Mouse (Mus musculus) small intestine, adult 2 months (tissue): Measurements from ENCODE around the gene Mrpl14. TPM values are rescaled to one million over a fixed set of nuclear protein-coding genes. Genes with fewer than 3 reads are reported as not detected.
A peak's percentile ranks its signal among the peaks of the same experiment; 100 is the strongest.

Experiments used
- H3K27ac ChIP-seq: fragments of 200-500 bp; 2 replicates; pipeline ENCODE4 v1.5.1; 2012; ENCODE audit warnings: low read depth, low read length, control low read depth, inconsistent platforms; ENCODE audit not compliant: insufficient read depth
- H3K27me3 ChIP-seq: fragments of 200-500 bp; 2 replicates; pipeline ENCODE4 v1.6.1; 2012; ENCODE audit warnings: mild to moderate bottlenecking, moderate library complexity, low read length, inconsistent platforms; ENCODE audit not compliant: control insufficient read depth, insufficient read depth
- H3K36me3 ChIP-seq: fragments of 200-500 bp; 2 replicates; pipeline ENCODE4 v1.6.1; 2012; ENCODE audit warnings: mild to moderate bottlenecking, low read length, control low read depth, inconsistent platforms; ENCODE audit not compliant: control insufficient read depth, insufficient read depth
- H3K4me1 ChIP-seq: fragments of 200-500 bp; 2 replicates; pipeline ENCODE4 v1.6.1; 2012; ENCODE audit warnings: low read length, inconsistent platforms, mixed read lengths; ENCODE audit not compliant: control insufficient read depth, insufficient read depth, insufficient read length
- H3K4me3 ChIP-seq: fragments of 200-500 bp; 2 replicates; pipeline ENCODE4 v1.5.1; 2012; ENCODE audit warnings: low read depth, mild to moderate bottlenecking, control low read depth, inconsistent platforms, low read length, moderate library complexity
- CTCF ChIP-seq: fragments of 200-500 bp; IDR thresholded peaks from 2 replicates; pipeline ENCODE4 v1.5.1; 2012; ENCODE audit warnings: low read depth, mild to moderate bottlenecking, control low read depth, inconsistent platforms, low read length, moderate library complexity, mixed read lengths; ENCODE audit not compliant: insufficient replicate concordance, insufficient read length; ENCODE audit errors: extremely low read depth
- POLR2A ChIP-seq: fragments of 200-500 bp; IDR thresholded peaks from 2 replicates; pipeline ENCODE4 v1.6.1; 2012; ENCODE audit warnings: low read depth, mild to moderate bottlenecking, control low read depth, inconsistent platforms, low read length, moderate library complexity
- WGBS: fragments of 180-500 bp; shearing (Covaris S2); methylation state at CpG from one replicate; pipeline ENCODE4 v1.1.7; 2018; 5-methylcytosine and 5-hydroxymethylcytosine counted together
- polyA plus RNA-seq: library from polyadenylated mRNA; depleted of rRNA; stranded (reverse); fragments of >200 nt; gene quantifications from 2 replicates; pipeline ENCODE4 v1.2.3, GENCODE M21; 2012

Mrpl14 gene
- polyA plus RNA-seq, 1 experiment = 161 TPM

DNA sequence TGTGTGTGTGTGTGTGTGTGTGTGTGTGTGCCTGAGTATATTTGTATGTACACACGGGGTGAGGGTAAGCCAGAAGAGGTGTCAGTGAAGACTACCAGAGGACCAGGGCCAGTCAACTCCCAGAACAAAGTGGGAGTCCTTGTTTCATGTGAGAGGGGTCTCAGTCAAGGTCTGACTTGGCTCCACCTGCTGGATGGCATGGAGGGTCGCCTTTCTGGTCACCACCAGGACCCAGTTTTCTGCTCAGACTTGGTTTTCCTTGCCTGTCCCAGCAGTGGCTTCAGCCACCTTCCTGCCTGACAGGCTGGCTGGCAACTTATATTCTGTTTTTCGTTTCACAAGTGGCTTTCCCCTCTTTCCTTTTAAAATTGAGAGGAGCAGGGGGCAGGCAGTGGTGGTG, 21.3 kb downstream of the Mrpl14 start:
- TF ChIP-seq CTCF = no peak
- no peak for TF ChIP-seq POLR2A
- 66% methylated on average over 3 of the region's 3 CpGs for WGBS

DNA sequence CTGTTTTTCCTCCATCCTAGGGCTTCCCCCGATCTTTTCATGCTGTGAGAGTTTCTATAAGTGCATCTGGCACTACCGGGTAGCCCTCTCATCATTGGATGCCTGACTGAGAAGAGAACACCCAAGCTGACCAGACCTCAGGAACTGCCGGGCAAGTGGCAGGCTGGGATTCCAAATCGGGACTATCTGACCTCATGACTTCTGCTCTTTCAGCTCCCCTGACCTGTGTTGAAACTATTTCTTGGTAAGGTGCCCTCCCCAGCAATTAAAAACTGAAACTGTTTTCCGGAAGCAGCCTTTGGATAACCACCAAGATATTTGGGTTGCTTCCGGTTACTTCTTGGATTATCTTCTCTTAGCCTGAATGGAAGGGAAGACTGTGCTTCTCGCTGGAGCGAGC, 22.1 kb downstream of the Mrpl14 start:
- TF ChIP-seq CTCF (no peak), POLR2A (no peak)
- Histone ChIP-seq H3K4me3 (no peak overlapping the region), H3K4me1 (peaks cover 6% of the 10 kb centered on the region), H3K27ac (no peak overlapping the region), H3K36me3 (no peaks in the 10 kb centered on the region), H3K27me3 (no peaks in the 10 kb centered on the region)
- 78% methylated on average over 8 of the region's 8 CpGs for WGBS

More for the DNA sequence above, 21.3 kb downstream of the Mrpl14 start:
- H3K27ac ChIP-seq = no peak overlapping the region
- H3K36me3 ChIP-seq = no peaks in the 10 kb centered on the region
- H3K4me1 ChIP-seq = peaks cover 9% of the 10 kb centered on the region
- H3K27me3 ChIP-seq = no peaks in the 10 kb centered on the region
- no peak overlapping the region for H3K4me3 ChIP-seq

DNA sequence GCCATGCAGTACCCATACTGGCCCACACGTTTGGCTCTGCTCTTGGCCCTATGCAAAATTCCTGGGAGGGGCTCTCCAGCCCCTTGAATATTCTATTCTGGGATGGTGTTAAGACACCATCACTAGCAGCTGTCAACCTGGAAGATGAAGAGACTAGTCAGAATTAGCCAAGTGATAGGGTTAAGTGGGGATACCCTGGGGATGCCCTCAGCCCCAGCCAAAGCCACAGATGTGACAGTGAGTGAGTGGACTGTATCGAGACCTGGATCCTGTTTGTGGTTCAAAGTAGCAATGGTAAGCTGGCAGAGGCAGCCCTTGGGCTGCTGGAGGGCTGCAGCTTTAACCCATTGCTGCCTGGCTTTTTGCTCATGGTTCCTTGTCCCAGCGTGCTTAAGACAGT, 23.7 kb downstream of the Mrpl14 start:
- Histone ChIP-seq H3K36me3 (no peaks in the 10 kb centered on the region), H3K27ac (no peak overlapping the region), H3K27me3 (no peaks in the 10 kb centered on the region), H3K4me1 (peaks cover 4% of the 10 kb centered on the region), H3K4me3 (no peak overlapping the region)
- WGBS = 71% methylated on average over 3 of the region's 3 CpGs
- TF ChIP-seq CTCF (no peak), POLR2A (no peak)

DNA sequence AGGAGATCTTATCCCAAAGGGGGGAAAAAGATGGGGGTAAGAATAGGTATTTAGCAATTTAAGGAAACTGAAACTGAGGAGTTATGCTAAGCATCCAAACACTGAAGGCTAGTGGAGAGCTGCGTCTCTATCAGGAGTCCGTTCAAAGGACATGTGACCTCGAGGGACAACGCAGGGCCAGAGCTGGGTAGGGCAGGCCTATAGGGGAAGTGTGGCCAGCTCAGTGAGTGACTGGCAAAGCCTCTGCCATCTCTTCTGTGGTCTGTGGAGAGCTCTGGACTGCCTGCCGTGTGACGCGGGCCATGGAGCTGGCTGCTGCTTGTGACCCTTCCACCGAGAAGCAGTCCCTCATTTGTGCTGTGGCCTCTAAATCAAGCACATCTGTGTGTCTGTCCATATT, 24.3 kb downstream of the Mrpl14 start:
- WGBS = 78% methylated on average over 8 of the region's 8 CpGs
- TF ChIP-seq CTCF = no peak
- TF ChIP-seq POLR2A = no peak
- Histone ChIP-seq H3K4me1 (no peaks in the 10 kb centered on the region), H3K27me3 (no peaks in the 10 kb centered on the region), H3K36me3 (no peaks in the 10 kb centered on the region), H3K27ac (no peak overlapping the region), H3K4me3 (no peak overlapping the region)

DNA sequence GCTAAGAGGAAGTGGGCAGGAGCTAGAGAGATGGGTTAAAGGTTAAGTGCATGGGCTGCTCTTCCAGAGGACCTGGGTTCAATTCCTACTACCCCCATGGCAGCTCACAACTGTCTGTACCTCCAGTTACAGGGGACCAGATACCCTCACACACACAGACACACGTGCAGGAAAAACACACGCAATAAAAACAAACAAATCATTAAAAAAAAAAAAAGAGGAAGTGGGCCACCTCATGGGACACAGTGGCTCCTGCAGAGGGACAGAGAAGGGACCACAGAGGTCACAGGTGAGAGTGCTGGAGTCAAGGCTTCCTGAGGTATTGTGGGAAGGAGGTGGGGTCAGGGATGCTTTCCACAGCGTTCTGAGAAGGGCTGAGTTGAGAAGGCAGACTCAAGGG, 25.4 kb downstream of the Mrpl14 start:
- WGBS = 25% methylated on average over 3 of the region's 3 CpGs
- Histone ChIP-seq H3K4me3 (no peak overlapping the region), H3K27me3 (no peaks in the 10 kb centered on the region), H3K27ac (no peak overlapping the region), H3K36me3 (no peaks in the 10 kb centered on the region), H3K4me1 (no peaks in the 10 kb centered on the region)
- no peak for TF ChIP-seq POLR2A
- TF ChIP-seq CTCF = no peak

DNA sequence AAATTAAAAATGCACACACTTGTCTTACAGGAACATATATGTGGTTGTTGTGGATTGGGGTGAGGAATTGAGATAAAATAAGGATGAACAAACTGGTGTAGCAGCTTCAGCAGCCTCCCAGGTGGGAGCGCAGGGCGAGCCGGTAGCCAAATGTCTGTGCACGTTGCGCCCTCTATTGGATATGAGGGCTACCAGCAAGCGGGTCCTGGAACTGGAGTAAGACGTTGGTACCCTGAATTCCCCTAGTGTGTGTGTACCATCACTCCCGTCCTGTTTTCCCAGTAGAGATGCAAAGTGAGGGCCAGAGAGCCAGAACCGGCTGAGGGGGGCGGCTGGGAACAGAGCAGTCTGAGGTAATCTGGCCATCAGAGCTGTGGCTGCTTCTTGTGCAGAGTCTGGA, 32.2 kb downstream of the Mrpl14 start:
- TF ChIP-seq POLR2A (no peak), CTCF (peak; percentile 85)
- 4% methylated on average over 10 of the region's 10 CpGs for WGBS

DNA sequence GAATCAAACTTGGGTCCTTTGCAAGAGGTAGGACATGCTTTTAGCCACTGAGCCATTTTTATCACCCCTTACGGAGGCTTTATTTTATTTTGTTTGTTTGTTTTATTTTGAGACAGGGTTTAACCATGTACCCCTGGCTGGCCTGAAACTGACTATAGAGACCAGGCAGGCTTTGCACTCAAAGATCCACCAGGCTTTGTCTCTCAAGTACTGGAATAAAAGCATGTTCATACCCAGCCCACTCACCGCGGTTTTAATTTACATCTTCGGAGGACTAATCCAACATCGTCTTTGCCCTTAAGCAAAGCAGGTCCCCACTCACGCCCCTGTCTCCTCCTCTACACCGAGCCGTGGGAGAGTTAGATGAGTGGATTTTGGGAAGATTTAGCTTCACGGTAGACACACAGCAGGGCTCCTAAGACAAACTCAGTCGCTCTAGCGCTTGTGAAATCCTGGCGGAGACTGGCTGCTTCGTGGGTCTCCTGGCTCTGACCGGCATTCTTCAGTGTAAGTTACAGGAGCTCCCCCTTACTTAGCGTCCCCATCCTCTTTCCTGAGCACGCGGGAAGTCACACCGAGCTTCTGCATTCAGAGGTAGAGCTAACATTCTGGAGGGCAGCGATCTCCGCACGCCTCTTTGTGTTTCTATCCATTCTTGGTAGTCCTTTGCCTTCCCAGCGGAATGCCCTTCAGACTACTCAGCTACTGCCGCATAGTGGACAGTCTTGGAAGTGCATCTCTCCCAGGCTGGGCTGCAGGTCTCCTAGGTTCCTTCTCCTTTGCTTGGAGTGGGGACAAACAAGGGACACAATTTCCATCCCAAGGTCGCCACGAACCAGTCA, 37.8 kb downstream of the Mrpl14 start:
- Histone ChIP-seq H3K27me3 (no peaks in the 10 kb centered on the region), H3K4me3 (peak overlapping the region; percentile 60), H3K27ac (no peak overlapping the region), H3K36me3 (no peaks in the 10 kb centered on the region), H3K4me1 (peaks cover 11% of the 10 kb centered on the region)
- 6% methylated on average over 25 of the region's 25 CpGs for WGBS
- TF ChIP-seq POLR2A = no peak
- peak; percentile 87; the same call in 1 of the 2 replicates for TF ChIP-seq CTCF

More for the DNA sequence above, 32.2 kb downstream of the Mrpl14 start:
- Histone ChIP-seq H3K27me3 (no peaks in the 10 kb centered on the region), H3K4me3 (no peak overlapping the region), H3K27ac (no peak overlapping the region), H3K36me3 (no peaks in the 10 kb centered on the region), H3K4me1 (no peaks in the 10 kb centered on the region)
